Mouse (Mus musculus) lung, adult 2 months (tissue): ENCODE data around the gene Rpp21.

ENCODE experiments used
- CTCF ChIP-seq: fragments of 200-500 bp; IDR thresholded peaks from 2 replicates; pipeline ENCODE4 v1.5.1; 2011; ENCODE audit warnings: mild to moderate bottlenecking, low read length, control low read depth; ENCODE audit not compliant: insufficient read depth
- POLR2A ChIP-seq: fragments of 200-500 bp; IDR thresholded peaks from 2 replicates; pipeline ENCODE4 v1.6.1; 2011; ENCODE audit warnings: low read depth, mild to moderate bottlenecking, control low read depth, low read length, borderline replicate concordance; ENCODE audit errors: extremely low read depth

GRCm38 (mm10) chr17:36229046-36229445 lies 28.8 kb downstream of the Rpp21 start:
- TF ChIP-seq CTCF (no peak), POLR2A (no peak)
